In genomic region chr8:123117744-123118143, GRCm38 (mm10) we compare ENCODE assay signal across 8 mouse cellular contexts. TPM values are rescaled to one million over a fixed set of nuclear protein-coding genes. Genes with fewer than 3 reads are reported as not detected.
DNase-seq lines count a peak whose midpoint lies in the region; ATAC-seq lines count a peak whose summit lies in the region.

No protein-coding gene starts in this region.

- no peak for ATAC-seq in kidney, embryonic 15.5 days (replicated peaks; ENCODE audit: low FRiP score)
- no peak for ATAC-seq in embryonic facial prominence, embryonic 12.5 days (ENCODE audit: insufficient number of reproducible peaks, insufficient read depth, low FRiP score, low TSS enrichment)
- no peak for ATAC-seq in intestine, embryonic 15.5 days
- no peak for ATAC-seq in inflammation-experienced regulatory T-cells, adult 6 months

- peaks cover 50% of the 10 kb centered on the region for H3K27me3 ChIP-seq in kidney, embryonic 15.5 days
- peaks cover 50% of the 10 kb centered on the region for H3K27me3 ChIP-seq in embryonic facial prominence, embryonic 12.5 days
- H3K27me3 ChIP-seq in intestine, embryonic 15.5 days (replicated peaks): peaks cover 42% of the 10 kb centered on the region

- DNase-seq in kidney, adult 11 months: no peak
- peak; percentile 30 for DNase-seq in naive thymus-derived CD4-positive, alpha-beta T cell, adult 2 months (ENCODE audit: low read depth)
- DNase-seq in right cerebral cortex, adult 2 months (ENCODE audit: low spot score in 2 of 2): no peak
- DNase-seq in frontal cortex, postnatal 36 days (ENCODE audit: low spot score in 2 of 2): no peak

- H3K4me1 ChIP-seq in kidney, embryonic 15.5 days: peaks cover 32% of the 10 kb centered on the region
- H3K4me1 ChIP-seq in embryonic facial prominence, embryonic 12.5 days: peaks cover 15% of the 10 kb centered on the region
- peaks cover 10% of the 10 kb centered on the region; the same call in 1 of the 2 replicates for H3K4me1 ChIP-seq in intestine, embryonic 15.5 days (replicated peaks)

- peak overlapping the region; percentile 94 for H3K4me2 ChIP-seq in kidney, embryonic 15.5 days
- H3K4me2 ChIP-seq in embryonic facial prominence, embryonic 12.5 days (replicated peaks): peak overlapping the region; percentile 96
- peak overlapping the region; percentile 96 for H3K4me2 ChIP-seq in intestine, embryonic 15.5 days (replicated peaks)

- H3K4me3 ChIP-seq in kidney, embryonic 15.5 days (replicated peaks): peak overlapping the region; percentile 53
- H3K4me3 ChIP-seq in embryonic facial prominence, embryonic 12.5 days: peak overlapping the region; percentile 52
- peak overlapping the region; percentile 47 for H3K4me3 ChIP-seq in intestine, embryonic 15.5 days (replicated peaks)

- no peak overlapping the region for H3K27ac ChIP-seq in kidney, embryonic 15.5 days
- no peak overlapping the region for H3K27ac ChIP-seq in embryonic facial prominence, embryonic 12.5 days
- H3K27ac ChIP-seq in intestine, embryonic 15.5 days: no peak overlapping the region

- 0 out of 2 replicates have a peak overlapping the region, but pooled peaks have one; percentile 39 for H3K9ac ChIP-seq in kidney, embryonic 15.5 days
- no peak overlapping the region for H3K9ac ChIP-seq in embryonic facial prominence, embryonic 12.5 days
- H3K9ac ChIP-seq in intestine, embryonic 15.5 days: peak overlapping the region; percentile 42; the same call in 1 of the 2 replicates

- 2% methylated on average over 17 of the region's 17 CpGs for WGBS in kidney, embryonic 15.5 days
- WGBS in embryonic facial prominence, embryonic 12.5 days: 2% methylated on average over 17 of the region's 17 CpGs
- WGBS in intestine, embryonic 15.5 days: 3% methylated on average over 17 of the region's 17 CpGs

- no peaks in the 10 kb centered on the region for H3K36me3 ChIP-seq in kidney, embryonic 15.5 days
- H3K36me3 ChIP-seq in embryonic facial prominence, embryonic 12.5 days: no peaks in the 10 kb centered on the region
- no peaks in the 10 kb centered on the region for H3K36me3 ChIP-seq in intestine, embryonic 15.5 days

- H3K9me3 ChIP-seq in kidney, embryonic 15.5 days (replicated peaks): no peaks in the 10 kb centered on the region
- H3K9me3 ChIP-seq in embryonic facial prominence, embryonic 12.5 days: no peaks in the 10 kb centered on the region
- H3K9me3 ChIP-seq in intestine, embryonic 15.5 days: no peaks in the 10 kb centered on the region

RNA-seq across cellular contexts. Expression of gene Cpne7, which starts 0.6 kb away (rescaled TPM):
- 0.63 and 1.0 TPM in 2 replicates for polyA plus RNA-seq in kidney, embryonic 15.5 days (2015; fragmentation: Nextera tagmentation; extraction: Ambion mirVana)
- 0.59 and 1.4 TPM in 2 replicates for polyA plus RNA-seq in embryonic facial prominence, embryonic 12.5 days (2016; fragmentation: Nextera tagmentation; extraction: Ambion mirVana)
- 0.98 and 1.3 TPM in 2 replicates for polyA plus RNA-seq in intestine, embryonic 15.5 days (2015; fragmentation: Nextera tagmentation; extraction: Ambion mirVana)
- polyA plus RNA-seq in inflammation-experienced regulatory T-cells, adult 6 months (2017; shearing (Covaris generic)): 10 to 100 TPM in 1 of 3 experiments, 1 to 10 TPM in 2; 1.2 to 13.6 (median 6.6) TPM

RNA-seq across cellular contexts. Expression of gene Rpl13, which starts 15.6 kb away (rescaled TPM):
- polyA plus RNA-seq in kidney, embryonic 15.5 days (2015; fragmentation: Nextera tagmentation; extraction: Ambion mirVana): 1,386 and 1,404 TPM in 2 replicates
- 1,455 and 1,462 TPM in 2 replicates for polyA plus RNA-seq in embryonic facial prominence, embryonic 12.5 days (2016; fragmentation: Nextera tagmentation; extraction: Ambion mirVana)
- polyA plus RNA-seq in intestine, embryonic 15.5 days (2015; fragmentation: Nextera tagmentation; extraction: Ambion mirVana): 1,399 and 1,578 TPM in 2 replicates
- polyA plus RNA-seq in inflammation-experienced regulatory T-cells, adult 6 months (2017; shearing (Covaris generic)): 1,000 to 10,000 TPM; 1,514 to 2,679 (median 2,672) TPM

RNA-seq across cellular contexts. Expression of gene Sult5a1, which starts 40.4 kb away (rescaled TPM):
- polyA plus RNA-seq in kidney, embryonic 15.5 days (2015; fragmentation: Nextera tagmentation; extraction: Ambion mirVana): 9.5 and 12.7 TPM in 2 replicates
- 19.2 and 24.1 TPM in 2 replicates for polyA plus RNA-seq in embryonic facial prominence, embryonic 12.5 days (2016; fragmentation: Nextera tagmentation; extraction: Ambion mirVana)
- polyA plus RNA-seq in intestine, embryonic 15.5 days (2015; fragmentation: Nextera tagmentation; extraction: Ambion mirVana): 12.1 and 12.3 TPM in 2 replicates
- under 1 TPM in 1 of 3 experiments, not detected in 2; 0.20 TPM for polyA plus RNA-seq in inflammation-experienced regulatory T-cells, adult 6 months (2017; shearing (Covaris generic))

RNA-seq across cellular contexts. Expression of gene Spg7, which starts 55.0 kb away (rescaled TPM):
- polyA plus RNA-seq in kidney, embryonic 15.5 days (2015; fragmentation: Nextera tagmentation; extraction: Ambion mirVana): 48.9 and 52.5 TPM in 2 replicates
- polyA plus RNA-seq in embryonic facial prominence, embryonic 12.5 days (2016; fragmentation: Nextera tagmentation; extraction: Ambion mirVana): 55.5 and 58.2 TPM in 2 replicates
- 51.7 and 52.5 TPM in 2 replicates for polyA plus RNA-seq in intestine, embryonic 15.5 days (2015; fragmentation: Nextera tagmentation; extraction: Ambion mirVana)
- polyA plus RNA-seq in inflammation-experienced regulatory T-cells, adult 6 months (2017; shearing (Covaris generic)): 10 to 100 TPM; 16.5 to 35.2 (median 19.0) TPM
